Mouse (Mus musculus): ENCODE data around the gene Psen2. TPM values are rescaled to one million over a fixed set of nuclear protein-coding genes. Genes with fewer than 3 reads are reported as not detected.
A peak's percentile ranks its signal among the peaks of the same experiment; 100 is the strongest.

Gene Psen2
- polyA plus RNA-seq, 1 experiment, result not detected

GRCm38 (mm10) chr1:180283813-180284768, 20.9 kb upstream of the Psen2 start:
- H3K27ac ChIP-seq (ENCODE audit: insufficient read depth, low read depth, low read length), result no peak overlapping the region
- no peak overlapping the region for H3K4me3 ChIP-seq (ENCODE audit: insufficient read depth, low read depth, low read length)
- 33% methylated on average over 16 of the region's 16 CpGs for WGBS
- peaks cover 9% of the 10 kb centered on the region for H3K4me1 ChIP-seq (ENCODE audit: control insufficient read depth, insufficient read depth, low read length)
- TF ChIP-seq CTCF (IDR thresholded peaks at IDR 0.05; ENCODE audit: insufficient read depth, low read depth, low read length) (peak; percentile 39; the same call in 1 of the 2 replicates), POLR2A (IDR thresholded peaks at IDR 0.05; ENCODE audit: insufficient read depth, low read depth, low read length) (no peak)

- Histone ChIP-seq H3K4me1 (ENCODE audit: control insufficient read depth, insufficient read depth, low read length) (peaks cover 9% of the 10 kb centered on the region), H3K27ac (ENCODE audit: insufficient read depth, low read depth, low read length) (no peak overlapping the region), H3K4me3 (ENCODE audit: insufficient read depth, low read depth, low read length) (no peak overlapping the region)
- no peak for TF ChIP-seq CTCF (IDR thresholded peaks at IDR 0.05; ENCODE audit: insufficient read depth, low read depth, low read length)
- TF ChIP-seq POLR2A (IDR thresholded peaks at IDR 0.05; ENCODE audit: insufficient read depth, low read depth, low read length), result no peak
- 50% methylated on average over 6 of the region's 6 CpGs for WGBS
Observed at GRCm38 (mm10) chr1:180282581-180282980, 19.3 kb upstream of the Psen2 start.

GRCm38 (mm10) chr1:180279648-180280047, 16.4 kb upstream of the Psen2 start:
- Histone ChIP-seq H3K27ac (ENCODE audit: insufficient read depth, low read depth, low read length) (no peak overlapping the region), H3K4me1 (ENCODE audit: control insufficient read depth, insufficient read depth, low read length) (peaks cover 9% of the 10 kb centered on the region), H3K4me3 (ENCODE audit: insufficient read depth, low read depth, low read length) (no peak overlapping the region)
- TF ChIP-seq POLR2A (IDR thresholded peaks at IDR 0.05; ENCODE audit: insufficient read depth, low read depth, low read length) (no peak), CTCF (IDR thresholded peaks at IDR 0.05; ENCODE audit: insufficient read depth, low read depth, low read length) (no peak)
- 35% methylated on average over 7 of the region's 7 CpGs for WGBS

- no peaks in the 10 kb centered on the region for H3K4me1 ChIP-seq (ENCODE audit: control insufficient read depth, insufficient read depth, low read length)
- TF ChIP-seq CTCF (IDR thresholded peaks at IDR 0.05; ENCODE audit: insufficient read depth, low read depth, low read length) (no peak), POLR2A (IDR thresholded peaks at IDR 0.05; ENCODE audit: insufficient read depth, low read depth, low read length) (no peak)
- H3K27ac ChIP-seq (ENCODE audit: insufficient read depth, low read depth, low read length), result no peak overlapping the region
- no peak overlapping the region for H3K4me3 ChIP-seq (ENCODE audit: insufficient read depth, low read depth, low read length)
- WGBS, result 90% methylated on average over 9 of the region's 9 CpGs
Observed at GRCm38 (mm10) chr1:180277563-180277962, 14.3 kb upstream of the Psen2 start.

GRCm38 (mm10) chr1:180274725-180275308, 11.6 kb upstream of the Psen2 start:
- 72% methylated on average over 10 of the region's 10 CpGs for WGBS
- no peaks in the 10 kb centered on the region for H3K4me1 ChIP-seq (ENCODE audit: control insufficient read depth, insufficient read depth, low read length)
- TF ChIP-seq POLR2A (IDR thresholded peaks at IDR 0.05; ENCODE audit: insufficient read depth, low read depth, low read length) (no peak), CTCF (IDR thresholded peaks at IDR 0.05; ENCODE audit: insufficient read depth, low read depth, low read length) (no peak)
- H3K4me3 ChIP-seq (ENCODE audit: insufficient read depth, low read depth, low read length), result no peak overlapping the region
- H3K27ac ChIP-seq (ENCODE audit: insufficient read depth, low read depth, low read length), result no peak overlapping the region

GRCm38 (mm10) chr1:180269033-180269432, 5.8 kb upstream of the Psen2 start:
- no peak overlapping the region for H3K4me3 ChIP-seq (ENCODE audit: insufficient read depth, low read depth, low read length)
- no peak overlapping the region for H3K27ac ChIP-seq (ENCODE audit: insufficient read depth, low read depth, low read length)
- 91% methylated on average over 2 of the region's 2 CpGs for WGBS
- TF ChIP-seq POLR2A (IDR thresholded peaks at IDR 0.05; ENCODE audit: insufficient read depth, low read depth, low read length) (no peak), CTCF (IDR thresholded peaks at IDR 0.05; ENCODE audit: insufficient read depth, low read depth, low read length) (no peak)
- H3K4me1 ChIP-seq (ENCODE audit: control insufficient read depth, insufficient read depth, low read length), result no peaks in the 10 kb centered on the region

GRCm38 (mm10) chr1:180268249-180269031, 5.2 kb upstream of the Psen2 start:
- Histone ChIP-seq H3K4me1 (ENCODE audit: control insufficient read depth, insufficient read depth, low read length) (no peaks in the 10 kb centered on the region), H3K4me3 (ENCODE audit: insufficient read depth, low read depth, low read length) (no peak overlapping the region), H3K27ac (ENCODE audit: insufficient read depth, low read depth, low read length) (no peak overlapping the region)
- TF ChIP-seq CTCF (IDR thresholded peaks at IDR 0.05; ENCODE audit: insufficient read depth, low read depth, low read length) (peak; percentile 96), POLR2A (IDR thresholded peaks at IDR 0.05; ENCODE audit: insufficient read depth, low read depth, low read length) (no peak)
- WGBS, result 19% methylated on average over 12 of the region's 12 CpGs

- TF ChIP-seq CTCF (IDR thresholded peaks at IDR 0.05; ENCODE audit: insufficient read depth, low read depth, low read length) (no peak), POLR2A (IDR thresholded peaks at IDR 0.05; ENCODE audit: insufficient read depth, low read depth, low read length) (no peak)
Observed at GRCm38 (mm10) chr1:180267151-180267550, 3.9 kb upstream of the Psen2 start.

More at GRCm38 (mm10) chr1:180267151-180267550, 3.9 kb upstream of the Psen2 start:
- Histone ChIP-seq H3K27ac (ENCODE audit: insufficient read depth, low read depth, low read length) (no peak overlapping the region), H3K4me1 (ENCODE audit: control insufficient read depth, insufficient read depth, low read length) (no peaks in the 10 kb centered on the region), H3K4me3 (ENCODE audit: insufficient read depth, low read depth, low read length) (no peak overlapping the region)
- 79% methylated on average over 10 of the region's 10 CpGs for WGBS

Measured in olfactory bulb, adult 2 months (tissue).